Mouse (Mus musculus) heart, embryonic 12.5 days (tissue): ENCODE results near the gene Mad1l1. TPM values are rescaled to one million over a fixed set of nuclear protein-coding genes. Genes with fewer than 3 reads are reported as not detected.
"Not testable (repeated sequence)": the region's sequence is repeated elsewhere in the genome, so short reads cannot be mapped to it uniquely, and the experiment has no call there.

Experiments used
- ATAC-seq: fragments of 200-750 bp; cut with Nextera tagmentation; 2 replicates; pipeline ENCODE4 v1.8.0; 2017; ENCODE audit warnings: moderate TSS enrichment, moderate library complexity; ENCODE audit not compliant: insufficient number of reproducible peaks, low FRiP score
- H3K27ac ChIP-seq: fragments of 300-500 bp; sonication (generic); 2 replicates; pipeline ENCODE4 v1.5.1; 2016; ENCODE audit warnings: mild to moderate bottlenecking, moderate library complexity; ENCODE audit not compliant: poor library complexity, severe bottlenecking
- H3K27me3 ChIP-seq: fragments of 300-500 bp; sonication (generic); replicated peaks from 2 replicates; pipeline ENCODE4 v1.6.1; 2016; ENCODE audit warnings: mild to moderate bottlenecking, moderate library complexity
- H3K36me3 ChIP-seq: fragments of 300-500 bp; sonication (generic); 2 replicates; pipeline ENCODE4 v1.6.1; 2016; ENCODE audit warnings: mild to moderate bottlenecking, moderate library complexity
- H3K4me1 ChIP-seq: fragments of 300-500 bp; sonication (generic); replicated peaks from 2 replicates; pipeline ENCODE4 v1.6.1; 2016; ENCODE audit warnings: mild to moderate bottlenecking
- H3K4me2 ChIP-seq: fragments of 300-500 bp; sonication (generic); 2 replicates; pipeline ENCODE4 v1.6.1; 2016; ENCODE audit warnings: mild to moderate bottlenecking, moderate library complexity
- H3K4me3 ChIP-seq: fragments of 300-500 bp; sonication (generic); 2 replicates; pipeline ENCODE4 v1.5.1; 2016; ENCODE audit warnings: mild to moderate bottlenecking
- H3K9ac ChIP-seq: fragments of 300-500 bp; sonication (generic); 2 replicates; pipeline ENCODE4 v1.6.1; 2016; ENCODE audit warnings: mild to moderate bottlenecking, moderate library complexity
- H3K9me3 ChIP-seq: fragments of 300-500 bp; sonication (generic); replicated peaks from 2 replicates; pipeline ENCODE4 v1.6.1; 2016; ENCODE audit warnings: mild to moderate bottlenecking, moderate library complexity
- WGBS: fragments of 180-500 bp; shearing (Covaris S2); methylation state at CpG from one replicate; pipeline ENCODE4 v1.1.7; 2016; 5-methylcytosine and 5-hydroxymethylcytosine counted together
- polyA plus RNA-seq: library from polyadenylated mRNA; unstranded; fragments of >200 nt; fragmentation: Nextera tagmentation; extraction: Ambion mirVana; gene quantifications from 2 replicates; pipeline ENCODE4 v1.2.1, GENCODE M21; 2016

Mad1l1 gene
- polyA plus RNA-seq, 1 experiment from 2014 or later, result 26.3 TPM

DNA sequence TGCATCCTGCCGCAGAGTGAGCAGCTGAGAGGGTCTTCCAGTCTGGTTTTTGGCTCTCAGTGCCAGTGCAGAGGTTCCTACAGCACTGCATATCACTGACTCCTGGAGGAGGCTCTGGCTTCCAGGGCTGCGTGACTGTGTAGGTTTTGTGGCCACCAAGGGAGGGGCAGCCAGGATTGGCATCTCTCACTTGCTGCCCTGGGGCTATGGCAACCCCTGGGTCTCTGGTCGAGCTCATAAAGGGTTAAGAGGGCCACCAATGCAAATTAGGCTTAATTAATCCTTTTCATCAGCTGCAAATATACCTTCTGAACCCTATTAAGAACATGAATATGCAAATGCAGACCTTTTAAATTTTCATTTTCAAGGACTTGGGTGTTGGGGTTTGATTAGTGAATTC, 318.8 kb downstream of the Mad1l1 start:
- Histone ChIP-seq H3K4me1 (peaks cover 14% of the 10 kb centered on the region), H3K36me3 (no peaks in the 10 kb centered on the region), H3K27ac (no peak overlapping the region), H3K4me2 (no peak overlapping the region), H3K9me3 (no peaks in the 10 kb centered on the region), H3K9ac (no peak overlapping the region), H3K4me3 (no peak overlapping the region), H3K27me3 (no peaks in the 10 kb centered on the region)
- 61% methylated on average over 3 of the region's 3 CpGs for WGBS
- ATAC-seq, result no peak

DNA sequence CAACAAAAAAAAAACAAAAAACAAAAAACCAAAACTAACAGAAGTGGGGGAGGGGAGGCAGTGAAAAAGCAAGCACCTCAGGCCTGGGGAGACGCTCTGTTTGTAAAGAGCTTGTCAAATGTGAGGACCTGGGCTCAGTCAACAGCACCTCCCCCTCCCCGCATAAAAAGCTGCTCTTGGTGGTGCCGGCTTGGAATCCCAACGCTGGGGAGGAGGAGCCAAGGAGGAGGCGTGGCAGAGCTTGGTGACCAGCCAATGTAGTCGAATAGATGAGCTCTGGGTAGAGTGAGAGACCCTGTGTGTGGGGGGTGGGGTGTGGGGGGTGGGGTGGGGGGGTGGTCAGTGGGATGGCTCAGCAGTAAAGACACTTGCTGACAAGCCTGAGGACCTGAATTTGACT, 322.4 kb downstream of the Mad1l1 start:
- no peak overlapping the region for H3K27ac ChIP-seq
- H3K9ac ChIP-seq, result no peak overlapping the region
- 22% methylated on average over 6 of the region's 6 CpGs for WGBS

DNA sequence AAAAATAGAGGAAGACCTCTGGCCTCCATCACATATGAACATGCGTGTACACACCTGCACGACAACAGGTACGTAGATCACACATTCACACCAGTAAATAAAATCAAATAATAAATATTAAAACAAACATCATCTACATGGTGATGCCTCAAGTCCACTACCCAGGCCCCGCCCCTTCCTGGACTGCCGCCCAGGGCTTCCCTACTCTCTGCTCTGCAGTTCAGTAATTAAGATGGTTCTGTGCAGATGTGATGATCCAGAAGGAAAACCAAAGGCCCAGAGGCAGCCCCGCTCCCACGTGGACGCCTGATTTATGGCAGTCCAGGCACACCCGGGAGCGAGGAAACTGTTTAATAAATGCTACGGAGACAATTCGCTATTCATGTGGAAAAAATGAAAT, 323.0 kb downstream of the Mad1l1 start:
- not testable (repeated sequence) for H3K27me3 ChIP-seq, ATAC-seq, H3K4me1 ChIP-seq, H3K36me3 ChIP-seq, H3K4me2 ChIP-seq, H3K4me3 ChIP-seq, H3K9ac ChIP-seq, H3K9me3 ChIP-seq, H3K27ac ChIP-seq
- 77% methylated on average over 12 of the region's 12 CpGs for WGBS

More for the DNA sequence above, 322.4 kb downstream of the Mad1l1 start:
- Histone ChIP-seq H3K4me3 (no peak overlapping the region), H3K27me3 (no peaks in the 10 kb centered on the region), H3K36me3 (no peaks in the 10 kb centered on the region), H3K9me3 (no peaks in the 10 kb centered on the region), H3K4me1 (no peaks in the 10 kb centered on the region), H3K4me2 (no peak overlapping the region)
- no peak for ATAC-seq

DNA sequence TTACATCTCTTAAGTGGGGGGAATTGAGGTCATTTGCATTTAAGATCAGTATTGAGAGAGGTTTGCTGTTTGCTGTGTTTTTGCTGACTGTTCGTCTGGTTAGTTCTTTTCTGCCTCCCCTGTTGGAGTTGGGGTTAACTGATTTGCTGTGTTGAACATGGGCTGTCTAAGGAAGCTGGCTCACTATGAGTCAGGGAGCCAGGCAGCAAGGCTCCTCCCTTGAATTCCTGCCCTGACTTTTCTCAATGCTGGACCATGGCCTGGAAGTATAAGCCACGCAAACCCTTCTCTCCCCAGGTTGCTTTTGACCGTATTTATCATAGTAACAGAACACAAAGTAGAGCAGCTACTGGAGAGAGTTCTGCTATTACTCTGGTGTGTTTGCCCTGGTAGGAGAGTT, 329.8 kb downstream of the Mad1l1 start:
- WGBS, result 85% methylated on average over 3 of the region's 3 CpGs
- no peak overlapping the region for H3K4me3 ChIP-seq
- peaks cover 2% of the 10 kb centered on the region; the same call in 1 of the 2 replicates for H3K27me3 ChIP-seq
- no peak overlapping the region for H3K9ac ChIP-seq
- H3K9me3 ChIP-seq, result peaks cover 15% of the 10 kb centered on the region
- ATAC-seq, result no peak
- no peak overlapping the region for H3K4me2 ChIP-seq
- no peaks in the 10 kb centered on the region for H3K36me3 ChIP-seq
- no peak overlapping the region for H3K27ac ChIP-seq
- H3K4me1 ChIP-seq, result no peaks in the 10 kb centered on the region

DNA sequence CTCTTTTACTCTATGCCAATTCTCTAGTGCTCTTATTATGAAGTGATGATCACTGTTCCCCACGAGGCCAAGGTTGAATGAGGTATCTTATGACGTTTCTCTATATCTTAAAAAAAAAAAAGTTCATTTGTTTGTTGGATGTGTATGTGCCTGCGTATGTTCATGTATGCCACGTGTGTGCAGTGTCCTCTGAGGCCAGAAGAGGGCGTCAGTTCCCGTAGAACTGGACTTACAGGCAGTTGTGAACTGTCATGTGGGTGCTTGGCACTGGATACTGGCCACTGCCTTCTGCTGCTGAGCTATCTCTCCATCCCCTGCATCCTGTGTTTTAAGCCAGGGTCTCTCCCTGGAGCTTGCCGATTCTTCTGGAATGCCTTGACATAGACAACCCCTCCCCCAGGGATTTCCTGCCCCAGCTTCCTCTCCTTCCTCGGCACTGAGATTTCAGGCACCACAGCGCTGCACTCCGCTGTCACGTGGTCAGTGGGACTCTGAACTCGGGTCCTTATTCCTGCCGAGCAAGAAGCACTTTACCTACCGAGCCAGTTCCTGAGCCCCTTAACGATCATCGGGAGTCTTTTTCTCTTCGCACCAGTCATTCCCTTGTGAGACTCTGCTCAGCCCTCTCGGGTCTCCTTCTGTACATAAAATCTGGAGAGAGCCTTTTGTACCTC, 336.1 kb downstream of the Mad1l1 start:
- no peak for ATAC-seq
- 30% methylated on average over 18 of the region's 18 CpGs for WGBS
- no peaks in the 10 kb centered on the region for H3K36me3 ChIP-seq

DNA sequence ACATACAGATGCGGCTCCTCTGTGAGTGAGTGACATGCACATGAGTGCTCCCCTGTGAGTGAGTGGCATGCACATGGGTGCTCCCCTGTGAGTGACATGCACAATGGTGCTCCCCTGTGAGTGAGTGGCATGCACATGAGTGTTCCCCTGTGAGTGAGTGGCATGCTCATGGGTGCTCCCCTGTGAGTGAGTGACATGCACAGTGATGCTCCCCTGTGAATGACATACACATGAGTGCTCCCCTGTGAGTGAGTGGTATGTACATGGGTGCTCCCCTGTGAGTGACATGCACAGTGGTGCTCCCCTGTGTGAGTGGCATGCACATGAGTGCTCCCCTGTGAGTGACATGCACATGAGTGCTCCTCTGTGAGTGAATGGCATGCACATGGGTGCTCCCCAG, 339.4 kb downstream of the Mad1l1 start:
- Histone ChIP-seq H3K9ac (no peak overlapping the region), H3K4me3 (no peak overlapping the region), H3K9me3 (peaks cover 4% of the 10 kb centered on the region), H3K27ac (no peak overlapping the region), H3K4me1 (no peaks in the 10 kb centered on the region), H3K36me3 (no peaks in the 10 kb centered on the region), H3K4me2 (no peak overlapping the region), H3K27me3 (peaks cover 31% of the 10 kb centered on the region)
- ATAC-seq, result no peak
- WGBS, result 77% methylated on average over 1 of the region's 1 CpGs

More for the DNA sequence above, 336.1 kb downstream of the Mad1l1 start:
- H3K4me1 ChIP-seq, result no peaks in the 10 kb centered on the region
- peaks cover 12% of the 10 kb centered on the region for H3K27me3 ChIP-seq
- no peak overlapping the region for H3K9ac ChIP-seq
- H3K4me2 ChIP-seq, result no peak overlapping the region
- H3K4me3 ChIP-seq, result no peak overlapping the region
- H3K9me3 ChIP-seq, result peaks cover 8% of the 10 kb centered on the region
- H3K27ac ChIP-seq, result no peak overlapping the region

DNA sequence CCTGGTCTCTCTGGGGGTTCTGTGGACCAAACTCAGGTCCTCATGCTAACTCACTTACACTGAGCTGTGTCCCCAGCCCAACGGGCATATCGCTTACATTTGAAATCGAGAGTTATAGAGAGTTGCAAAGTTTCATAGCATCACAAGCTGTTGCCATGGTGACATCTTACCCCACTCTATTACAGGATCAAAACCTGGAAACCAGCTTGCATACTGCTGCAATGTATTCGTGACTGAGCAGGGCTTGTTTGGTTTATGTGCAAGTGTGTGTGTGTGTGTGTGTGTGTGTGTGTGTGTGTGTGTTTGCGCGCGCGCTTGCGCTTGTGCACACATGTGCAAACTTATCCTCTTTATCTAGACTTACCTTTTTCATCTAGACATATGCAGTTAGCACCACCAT, 342.0 kb downstream of the Mad1l1 start:
- H3K9ac ChIP-seq, result no peak overlapping the region
- H3K4me1 ChIP-seq, result no peaks in the 10 kb centered on the region
- H3K27me3 ChIP-seq, result peaks cover 44% of the 10 kb centered on the region; the same call in 1 of the 2 replicates
- H3K36me3 ChIP-seq, result no peaks in the 10 kb centered on the region
- no peak overlapping the region for H3K4me3 ChIP-seq
- H3K4me2 ChIP-seq, result no peak overlapping the region
- WGBS, result 81% methylated on average over 9 of the region's 9 CpGs
- no peak overlapping the region for H3K27ac ChIP-seq
- no peak for ATAC-seq
- H3K9me3 ChIP-seq, result no peaks in the 10 kb centered on the region

DNA sequence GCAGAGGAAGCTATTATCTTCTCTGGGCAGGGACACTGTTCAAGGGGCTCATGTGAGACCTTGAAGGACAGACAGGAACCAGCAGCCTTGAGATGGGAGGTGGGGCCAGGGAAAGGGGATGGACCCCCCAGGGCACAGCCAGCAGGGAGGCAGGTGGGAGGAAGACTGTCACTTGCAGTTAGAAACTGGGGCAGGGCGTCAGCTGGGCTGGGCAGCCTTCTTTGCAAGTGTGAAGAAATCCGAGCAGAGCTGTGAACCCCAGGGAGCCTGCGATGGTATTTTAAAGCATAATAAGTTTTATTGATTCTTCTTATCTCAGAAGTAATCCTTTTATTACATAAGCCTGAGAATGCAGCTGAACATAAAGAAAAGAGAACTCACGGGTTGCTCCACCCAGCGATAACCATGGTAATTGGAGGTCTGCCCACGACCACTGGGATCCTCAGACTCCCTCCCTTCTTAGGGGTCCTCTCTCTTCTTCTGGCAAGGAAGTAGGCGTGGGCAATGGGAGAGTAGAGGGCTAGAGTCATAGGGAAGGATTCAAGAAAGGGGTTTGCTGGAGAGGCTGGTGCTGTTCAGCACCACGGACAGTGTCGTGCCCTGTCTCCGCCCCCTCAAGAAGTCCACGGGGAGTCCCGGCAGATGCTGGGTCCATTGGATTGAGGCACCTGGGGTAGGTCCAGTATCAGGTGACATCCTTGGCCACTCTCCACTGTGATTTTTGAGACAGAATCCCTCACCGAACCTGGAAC, 342.7 kb downstream of the Mad1l1 start:
- Histone ChIP-seq H3K4me1 (no peaks in the 10 kb centered on the region), H3K27ac (no peak overlapping the region), H3K36me3 (no peaks in the 10 kb centered on the region), H3K4me3 (no peak overlapping the region), H3K27me3 (peaks cover 48% of the 10 kb centered on the region), H3K9ac (no peak overlapping the region), H3K9me3 (no peaks in the 10 kb centered on the region), H3K4me2 (no peak overlapping the region)
- ATAC-seq, result no peak
- WGBS, result 6% methylated on average over 13 of the region's 13 CpGs

DNA sequence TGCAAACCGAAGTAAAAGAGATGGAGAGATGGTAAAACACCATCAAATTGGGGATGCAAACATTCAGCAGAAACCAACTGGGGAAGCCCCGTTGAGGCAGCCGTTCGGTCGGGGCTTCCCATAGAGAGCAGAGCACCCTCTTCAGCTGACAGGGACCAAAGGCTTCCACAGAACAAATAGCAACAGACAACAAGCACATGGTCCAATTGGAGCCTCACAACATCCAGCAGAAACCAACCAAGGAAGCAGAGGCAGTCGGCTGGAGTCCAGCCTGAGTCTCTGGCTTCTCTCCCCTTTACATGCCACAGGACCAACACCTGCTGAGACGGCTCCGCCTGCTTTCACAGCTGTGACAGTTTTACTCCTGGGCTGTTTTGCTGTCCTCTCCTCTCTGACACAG, 343.9 kb downstream of the Mad1l1 start:
- WGBS, result 29% methylated on average over 8 of the region's 8 CpGs
- no peak overlapping the region for H3K4me3 ChIP-seq

DNA sequence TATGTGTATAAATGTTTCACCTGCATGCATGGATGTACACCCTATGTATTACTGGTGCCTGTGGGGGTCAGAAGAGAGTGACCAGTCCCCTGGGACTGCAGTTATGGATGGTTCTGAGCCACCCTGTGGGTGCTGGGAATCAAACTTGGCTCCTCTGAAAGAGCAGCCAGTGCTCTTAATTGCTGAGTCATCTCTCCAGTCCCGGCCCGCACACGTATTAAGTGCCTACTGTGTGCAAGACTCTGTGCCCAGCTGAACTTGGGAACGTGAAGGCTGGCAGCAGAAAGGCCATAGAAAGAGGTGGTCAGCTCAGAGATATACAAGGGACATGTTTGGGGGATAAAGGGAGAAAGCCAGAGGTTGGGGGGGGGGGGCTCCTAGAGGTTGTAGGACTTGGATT, 344.8 kb downstream of the Mad1l1 start:
- peaks cover 67% of the 10 kb centered on the region for H3K27me3 ChIP-seq
- no peak overlapping the region for H3K4me3 ChIP-seq
- 64% methylated on average over 4 of the region's 4 CpGs for WGBS

More for the DNA sequence above, 343.9 kb downstream of the Mad1l1 start:
- Histone ChIP-seq H3K4me1 (no peaks in the 10 kb centered on the region), H3K27ac (no peak overlapping the region), H3K4me2 (no peak overlapping the region), H3K36me3 (no peaks in the 10 kb centered on the region), H3K27me3 (peaks cover 58% of the 10 kb centered on the region), H3K9ac (no peak overlapping the region), H3K9me3 (no peaks in the 10 kb centered on the region)
- no peak for ATAC-seq

DNA sequence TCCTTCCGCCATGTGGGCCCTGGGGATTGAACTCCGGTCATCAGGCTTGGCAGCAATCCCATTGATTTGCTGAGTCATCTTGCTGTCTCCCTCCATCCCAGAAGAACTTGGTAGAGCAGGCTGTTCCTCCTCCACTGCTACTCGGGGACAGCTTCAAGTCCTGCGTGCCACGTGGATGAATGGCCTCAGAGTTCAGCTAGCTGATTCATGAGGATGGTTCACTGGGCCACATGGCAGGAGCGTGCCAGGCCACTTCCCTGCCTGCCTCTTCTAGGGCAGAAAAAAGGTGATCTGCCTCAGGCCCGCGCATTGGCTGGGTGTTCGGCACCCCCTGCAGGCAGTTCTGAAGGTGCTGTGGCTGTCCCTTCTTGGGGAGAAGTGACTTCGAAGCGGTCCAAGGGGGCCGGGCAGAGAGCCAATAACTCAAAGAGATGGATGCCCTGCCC, 351.1 kb downstream of the Mad1l1 start:
- H3K4me3 ChIP-seq, result no peak overlapping the region
- WGBS, result 58% methylated on average over 12 of the region's 12 CpGs
- H3K9me3 ChIP-seq, result no peaks in the 10 kb centered on the region
- H3K27me3 ChIP-seq, result peaks cover 70% of the 10 kb centered on the region
- no peak overlapping the region for H3K4me2 ChIP-seq
- H3K27ac ChIP-seq, result no peak overlapping the region
- no peak overlapping the region for H3K9ac ChIP-seq
- H3K36me3 ChIP-seq, result no peaks in the 10 kb centered on the region
- ATAC-seq, result no peak
- H3K4me1 ChIP-seq, result no peaks in the 10 kb centered on the region

More for the DNA sequence above, 344.8 kb downstream of the Mad1l1 start:
- H3K9me3 ChIP-seq, result no peaks in the 10 kb centered on the region
- H3K4me2 ChIP-seq, result no peak overlapping the region
- no peak overlapping the region for H3K9ac ChIP-seq
- no peak for ATAC-seq
- no peaks in the 10 kb centered on the region for H3K36me3 ChIP-seq
- no peak overlapping the region for H3K27ac ChIP-seq
- H3K4me1 ChIP-seq, result no peaks in the 10 kb centered on the region
